Mouse (Mus musculus): ENCODE data around the gene Cd5.

Gene Cd5

DNA sequence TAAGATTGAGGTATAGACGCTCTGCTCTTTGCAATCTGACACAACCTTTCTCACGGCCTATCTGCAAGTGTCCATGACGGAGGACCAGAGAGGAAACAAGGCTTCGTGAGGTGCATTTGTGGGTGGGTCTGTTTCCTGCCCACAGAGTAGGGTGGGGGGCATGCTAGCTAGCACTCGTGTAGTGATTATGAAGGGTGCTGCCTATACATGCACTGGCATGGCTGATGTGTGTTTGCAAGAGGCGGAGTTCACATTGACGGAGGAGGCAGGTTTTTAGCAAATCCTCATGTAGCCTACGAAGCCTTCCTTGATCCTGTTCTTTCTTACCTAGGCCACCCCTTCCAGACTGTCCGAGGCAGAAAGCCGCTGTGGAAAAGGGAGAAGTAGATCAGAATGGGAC is 8.9 kb downstream of the Cd5 start:
- DNase-seq (ENCODE audit: low read depth, low spot score) = no peak

- no peak for DNase-seq (ENCODE audit: low read depth, low spot score)
Observed at GRCm38 (mm10) chr19:10724629-10725363, 14.0 kb downstream of the Cd5 start.

GRCm38 (mm10) chr19:10723649-10724048 is 15.2 kb downstream of the Cd5 start:
- peak; percentile 93 for DNase-seq (ENCODE audit: low read depth, low spot score)

- no peak for DNase-seq (ENCODE audit: low read depth, low spot score)
Observed at GRCm38 (mm10) chr19:10723084-10723483, 15.7 kb downstream of the Cd5 start.

DNA sequence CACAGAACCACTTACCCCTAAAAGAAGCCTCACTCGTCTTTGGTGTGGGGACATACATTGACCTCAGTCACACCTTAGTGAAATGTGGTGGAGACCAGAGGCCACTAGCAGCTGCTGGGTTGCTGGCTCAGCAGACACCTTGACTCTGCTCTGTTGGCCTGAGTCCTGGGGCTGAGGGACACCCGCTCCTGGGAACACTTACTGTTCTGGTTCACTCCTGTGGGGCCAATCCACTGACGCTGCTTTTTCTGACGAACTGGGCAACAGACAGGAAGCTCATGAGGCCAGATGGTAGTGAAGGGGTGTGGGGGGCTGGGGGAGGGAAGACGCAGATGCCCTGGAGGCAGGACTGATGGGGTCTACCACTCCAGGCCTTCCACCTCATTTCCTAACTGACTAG is 17.7 kb downstream of the Cd5 start:
- DNase-seq (ENCODE audit: low read depth, low spot score) = no peak

DNA sequence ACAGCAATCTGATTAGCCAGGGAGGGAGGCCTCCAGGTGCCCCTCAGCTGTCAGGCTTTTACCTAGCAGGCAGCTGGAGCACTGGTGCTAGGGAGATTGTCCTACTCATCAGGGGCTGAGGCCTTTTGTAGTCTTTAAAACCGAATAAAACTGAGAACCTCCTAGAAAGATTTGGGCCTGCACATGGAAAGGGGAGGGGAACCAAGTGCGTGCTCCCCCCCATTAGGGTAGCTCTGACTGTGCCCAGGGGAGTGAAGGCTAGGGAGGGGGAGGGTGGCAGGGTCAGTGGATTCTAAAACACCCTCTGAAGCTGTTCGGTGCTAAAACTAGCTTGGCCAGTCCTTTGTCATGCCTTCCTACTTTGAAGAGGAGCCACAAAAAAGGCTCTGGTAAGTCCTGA is 18.3 kb downstream of the Cd5 start:
- no peak for DNase-seq (ENCODE audit: low read depth, low spot score)

GRCm38 (mm10) chr19:10719751-10720150 is 19.1 kb downstream of the Cd5 start:
- DNase-seq (ENCODE audit: low read depth, low spot score) = no peak

- no peak for DNase-seq (ENCODE audit: low read depth, low spot score)
Observed at GRCm38 (mm10) chr19:10718251-10718775, 20.5 kb downstream of the Cd5 start.

GRCm38 (mm10) chr19:10715476-10715875 is 23.3 kb downstream of the Cd5 start:
- no peak for DNase-seq (ENCODE audit: low read depth, low spot score)

- DNase-seq (ENCODE audit: low read depth, low spot score) = peak; percentile 79
Observed at GRCm38 (mm10) chr19:10714682-10715475, 23.9 kb downstream of the Cd5 start.

DNA sequence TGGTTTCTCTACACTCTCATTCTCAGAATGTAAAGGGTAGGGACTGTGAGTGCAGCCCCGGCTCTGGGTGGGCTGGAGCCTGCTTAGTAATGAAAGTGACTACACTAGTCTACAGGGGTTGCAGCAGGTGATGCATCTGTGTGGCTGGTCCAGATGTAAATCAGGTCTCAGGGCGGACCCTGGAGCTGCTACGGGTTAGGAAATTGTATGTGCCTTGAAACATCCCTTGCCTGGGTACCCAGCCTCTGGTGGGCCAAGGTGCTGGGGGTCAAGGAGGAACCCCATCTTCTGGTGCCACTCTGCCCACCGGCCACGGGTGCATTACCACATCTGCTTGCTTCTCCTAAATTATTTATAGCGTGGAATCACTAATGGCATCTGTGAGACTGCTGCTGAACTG is 24.6 kb downstream of the Cd5 start:
- DNase-seq (ENCODE audit: low read depth, low spot score) = no peak

- no peak for DNase-seq (ENCODE audit: low read depth, low spot score)
Observed at GRCm38 (mm10) chr19:10713551-10713950, 25.3 kb downstream of the Cd5 start.

- no peak for DNase-seq (ENCODE audit: low read depth, low spot score)
Observed at GRCm38 (mm10) chr19:10712646-10713045, 26.2 kb downstream of the Cd5 start.

GRCm38 (mm10) chr19:10712194-10712593 is 26.6 kb downstream of the Cd5 start:
- no peak for DNase-seq (ENCODE audit: low read depth, low spot score)

GRCm38 (mm10) chr19:10710751-10711150 is 28.1 kb downstream of the Cd5 start:
- no peak for DNase-seq (ENCODE audit: low read depth, low spot score)

GRCm38 (mm10) chr19:10710088-10710511 is 28.7 kb downstream of the Cd5 start:
- DNase-seq (ENCODE audit: low read depth, low spot score) = peak; percentile 41

- peak; percentile 82 for DNase-seq (ENCODE audit: low read depth, low spot score)
Observed at GRCm38 (mm10) chr19:10709360-10710087, 29.3 kb downstream of the Cd5 start.

DNA sequence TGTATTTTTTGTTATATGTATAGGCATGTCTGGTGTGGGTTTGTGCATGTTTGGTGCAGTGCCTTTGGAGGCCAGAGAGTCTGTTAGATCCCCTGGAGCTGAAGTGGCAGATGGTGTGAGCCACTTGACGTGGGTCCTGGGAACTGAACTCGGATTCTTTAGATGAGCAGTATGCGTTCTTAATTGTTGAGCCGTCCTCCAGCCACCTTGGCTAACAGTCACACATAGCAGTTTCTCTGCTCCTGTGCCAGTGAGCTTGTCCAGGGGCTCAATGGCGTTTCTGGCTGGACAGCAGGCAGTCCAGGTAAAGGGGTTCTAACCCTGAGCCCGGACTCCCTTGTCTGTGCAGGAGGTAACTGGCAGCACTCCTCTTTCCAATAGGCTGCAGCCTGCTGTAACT is 29.9 kb downstream of the Cd5 start:
- no peak for DNase-seq (ENCODE audit: low read depth, low spot score)

DNA sequence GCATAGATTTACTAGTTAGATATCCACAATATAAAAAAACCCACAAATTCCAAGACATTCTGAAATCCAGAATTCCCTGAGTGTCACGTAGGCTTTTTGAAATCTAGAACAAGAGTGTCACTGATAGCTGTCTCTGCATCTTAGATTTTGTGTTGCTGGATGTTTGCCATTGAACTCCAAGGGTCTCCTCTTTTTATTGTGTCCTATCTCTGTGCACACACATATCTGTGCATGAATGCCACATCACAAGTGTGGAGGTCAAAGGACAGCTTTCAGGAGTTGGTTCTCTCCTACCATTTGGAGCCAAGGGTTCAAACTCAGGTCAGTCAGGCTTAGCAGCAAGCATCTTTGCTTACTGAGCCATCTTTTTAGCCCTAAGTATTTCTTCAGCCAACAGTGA is 30.9 kb downstream of the Cd5 start:
- DNase-seq (ENCODE audit: low read depth, low spot score) = no peak

- DNase-seq (ENCODE audit: low read depth, low spot score) = no peak
Observed at GRCm38 (mm10) chr19:10707087-10707875, 31.5 kb downstream of the Cd5 start.

DNA sequence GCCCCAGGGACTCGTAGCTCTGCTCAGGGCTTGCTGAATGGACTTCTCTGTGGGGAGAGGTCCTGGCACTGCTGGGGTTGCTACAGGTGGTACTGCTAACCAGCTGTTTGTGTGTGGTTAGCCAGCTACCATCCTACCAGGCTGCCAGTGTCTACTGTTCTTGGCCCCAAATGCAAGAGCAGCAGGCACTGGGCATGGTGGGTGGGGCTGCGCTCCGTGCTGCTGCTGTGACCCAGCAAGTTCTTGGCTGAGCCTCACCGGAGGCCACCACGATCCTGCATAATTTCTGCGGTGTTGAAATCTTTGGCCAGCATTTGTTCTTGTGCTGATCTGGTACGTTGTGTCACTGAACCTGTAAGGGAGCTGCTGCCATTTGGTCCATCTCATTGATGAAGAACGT is 35.3 kb downstream of the Cd5 start:
- no peak for DNase-seq (ENCODE audit: low read depth, low spot score)

All from R1 (cell line).